Mouse (Mus musculus) erythroblast, adult 5-6 weeks (primary cell): ENCODE results near the gene Wasf2. TPM values are rescaled to one million over a fixed set of nuclear protein-coding genes. Genes with fewer than 3 reads are reported as not detected.
"Not testable (repeated sequence)": the region's sequence is repeated elsewhere in the genome, so short reads cannot be mapped to it uniquely, and the experiment has no call there.

Experiments used
- ATAC-seq: replicated peaks from 2 replicates; pipeline ENCODE4 v1.8.0; 2016; ENCODE audit warnings: moderate number of reproducible peaks, mild to moderate bottlenecking, moderate TSS enrichment, inconsistent platforms; ENCODE audit not compliant: poor library complexity, low FRiP score, severe bottlenecking
- total RNA-seq, 2 experiments: library from RNA; stranded (forward) in 1 of 2; stranded (reverse) in 1 of 2; fragments of 150-400 nt in 1 of 2; fragments of 200-764, 138-1000 nt in 1 of 2; gene quantifications; 2 replicates each; pipeline versions ENCODE4 v1.2.3 to v1.2.4; 2015 to 2017; ENCODE audit warnings: low replicate concordance in 2 of 2

Wasf2 gene
- total RNA-seq, 2 experiments from 2014 or later = 40.3 to 49.6 TPM

GRCm38 (mm10) chr4:133094936-133095733 is 35.2 kb upstream of the Wasf2 start:
- ATAC-seq = peak; percentile 81

- not testable (repeated sequence) for ATAC-seq
Observed at GRCm38 (mm10) chr4:133095734-133096065, 34.6 kb upstream of the Wasf2 start.

- ATAC-seq = not testable (repeated sequence)
Observed at GRCm38 (mm10) chr4:133096671-133097070, 33.6 kb upstream of the Wasf2 start.

- no peak for ATAC-seq
Observed at GRCm38 (mm10) chr4:133101751-133102150, 28.6 kb upstream of the Wasf2 start.

DNA sequence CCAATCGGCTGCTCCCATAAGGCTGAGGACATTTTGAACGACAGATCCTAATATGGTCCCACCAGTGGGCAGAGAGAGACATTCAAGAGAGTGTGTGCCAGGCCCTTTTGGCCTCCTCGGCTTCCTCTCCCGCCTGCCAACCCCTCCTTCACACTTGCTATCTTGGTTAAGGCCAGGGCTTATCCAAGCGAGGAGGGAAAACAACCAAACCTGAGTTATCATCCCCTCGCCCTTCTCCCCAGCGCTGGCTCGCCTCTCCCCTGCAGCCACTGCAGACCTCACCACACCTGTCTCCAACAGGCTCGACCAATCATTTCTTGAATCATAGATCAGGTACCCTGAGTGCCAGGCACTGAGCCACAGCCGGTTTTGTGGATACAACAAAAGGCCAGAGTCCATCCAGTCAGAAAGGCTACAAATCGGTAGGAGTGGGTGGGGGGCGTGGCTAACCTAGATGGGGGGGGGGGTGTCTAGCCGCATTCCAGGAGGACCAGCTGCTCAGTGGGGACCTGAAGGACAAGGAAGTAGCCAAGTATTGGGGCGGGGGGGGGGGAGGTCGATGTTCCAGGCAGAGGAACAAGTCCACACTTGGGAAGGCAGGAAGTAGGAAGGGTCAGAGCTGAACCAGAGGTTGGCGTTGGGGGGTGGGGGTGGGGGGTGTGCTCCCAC is 26.6 kb upstream of the Wasf2 start:
- no peak for ATAC-seq

GRCm38 (mm10) chr4:133104194-133104569 is 26.1 kb upstream of the Wasf2 start:
- no peak for ATAC-seq

GRCm38 (mm10) chr4:133106691-133107090 is 23.6 kb upstream of the Wasf2 start:
- no peak for ATAC-seq

DNA sequence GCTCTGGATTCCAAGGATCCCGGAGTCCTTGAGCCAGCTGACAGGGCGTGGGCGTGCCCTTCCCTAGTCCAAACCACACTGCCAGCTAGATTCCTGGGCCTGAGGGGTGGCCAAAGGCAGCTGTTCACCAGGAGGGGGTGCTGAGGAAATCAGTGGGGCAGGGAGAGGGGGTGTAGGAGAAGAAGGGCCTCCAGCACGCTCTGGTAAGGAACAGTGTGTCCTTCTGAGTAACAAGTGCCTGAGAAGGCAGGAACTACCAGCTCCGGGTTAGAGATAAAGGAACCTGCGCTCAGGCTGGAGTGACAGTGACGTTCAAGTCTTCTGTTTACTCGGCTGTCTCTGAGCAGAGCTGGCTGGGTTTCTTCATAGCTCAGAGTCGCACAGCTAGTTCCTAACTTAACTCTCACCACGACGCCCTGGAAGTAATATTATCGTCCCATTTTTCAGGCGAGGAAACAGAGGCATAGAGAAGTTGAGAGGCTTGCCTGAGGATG is 22.5 kb upstream of the Wasf2 start:
- no peak for ATAC-seq

- no peak for ATAC-seq
Observed at GRCm38 (mm10) chr4:133108481-133109334, 21.6 kb upstream of the Wasf2 start.

DNA sequence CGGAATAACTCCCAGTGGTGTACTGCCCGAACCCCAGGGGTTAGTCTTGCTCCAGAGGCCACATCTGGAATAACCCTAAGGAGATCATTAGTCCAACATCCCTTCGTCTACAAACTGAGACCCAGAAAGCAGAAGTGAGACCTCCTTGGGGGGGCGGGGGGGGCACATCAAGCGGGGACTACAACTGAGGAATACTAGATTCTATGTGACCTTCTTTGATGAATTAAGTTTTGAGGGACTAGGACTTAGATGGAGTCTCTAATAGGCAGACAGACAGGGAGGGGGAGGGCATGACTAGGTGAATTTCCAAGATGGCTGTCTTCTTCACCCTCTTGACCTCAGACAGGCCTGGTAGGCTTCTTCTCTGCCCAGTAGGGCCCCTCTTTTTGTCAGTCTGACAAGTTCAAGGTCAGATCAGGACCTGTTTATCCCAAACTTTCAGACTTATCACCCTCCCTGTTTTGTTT is 20.9 kb upstream of the Wasf2 start:
- ATAC-seq = no peak

DNA sequence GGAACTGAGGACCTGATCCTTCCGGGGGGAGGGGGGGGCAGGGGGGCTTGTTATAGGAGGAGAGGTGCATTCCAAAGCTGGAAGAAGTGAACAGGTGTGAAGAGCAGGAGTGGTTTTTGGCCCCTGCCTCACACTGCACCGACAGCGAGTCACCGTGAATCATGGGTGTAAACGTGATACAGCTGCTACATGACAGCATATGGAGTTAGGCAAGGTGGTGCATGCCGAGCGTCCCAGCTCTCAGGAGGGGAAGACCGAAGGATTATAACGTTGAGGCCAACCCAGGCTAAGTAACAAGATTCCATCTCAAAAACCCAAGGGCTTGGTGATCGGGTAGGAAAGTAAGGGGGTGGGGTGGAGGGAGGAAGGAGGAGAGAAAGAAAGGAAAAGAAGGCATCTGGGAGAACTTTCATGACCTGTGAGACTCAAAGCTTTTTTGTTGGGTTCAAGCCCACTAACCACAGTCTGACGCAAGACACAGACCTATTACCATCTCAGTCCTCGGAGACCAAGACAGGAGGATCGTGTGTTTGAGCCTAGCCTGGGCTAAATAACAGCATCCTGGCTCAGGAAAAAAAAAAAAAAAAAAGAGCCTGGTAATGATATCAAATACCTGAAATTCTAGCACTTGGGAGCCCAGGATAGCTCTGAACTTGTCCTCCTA is 18.0 kb upstream of the Wasf2 start:
- no peak for ATAC-seq

- no peak for ATAC-seq
Observed at GRCm38 (mm10) chr4:133113351-133113882, 16.9 kb upstream of the Wasf2 start.

DNA sequence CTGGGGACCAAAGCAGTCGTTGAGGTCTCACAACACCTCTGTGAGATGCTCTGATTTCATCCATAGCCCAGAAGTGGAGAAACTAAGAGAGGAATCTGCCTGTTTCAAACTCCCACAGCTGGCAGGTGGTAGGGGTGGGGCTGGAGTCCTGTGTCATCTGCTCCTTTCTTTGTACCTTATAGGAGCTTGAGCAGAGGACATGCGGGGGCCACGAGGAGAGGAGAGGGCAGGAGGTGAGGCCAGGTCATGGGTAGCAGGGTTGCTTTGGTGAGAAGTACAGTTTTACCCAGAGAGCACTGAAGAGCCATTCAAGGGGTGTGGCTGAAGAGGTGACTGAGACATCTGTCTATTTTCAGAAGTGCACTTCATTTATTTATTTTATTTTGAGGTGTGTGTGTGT is 15.5 kb upstream of the Wasf2 start:
- no peak for ATAC-seq

GRCm38 (mm10) chr4:133115721-133116429 is 14.4 kb upstream of the Wasf2 start:
- no peak for ATAC-seq

DNA sequence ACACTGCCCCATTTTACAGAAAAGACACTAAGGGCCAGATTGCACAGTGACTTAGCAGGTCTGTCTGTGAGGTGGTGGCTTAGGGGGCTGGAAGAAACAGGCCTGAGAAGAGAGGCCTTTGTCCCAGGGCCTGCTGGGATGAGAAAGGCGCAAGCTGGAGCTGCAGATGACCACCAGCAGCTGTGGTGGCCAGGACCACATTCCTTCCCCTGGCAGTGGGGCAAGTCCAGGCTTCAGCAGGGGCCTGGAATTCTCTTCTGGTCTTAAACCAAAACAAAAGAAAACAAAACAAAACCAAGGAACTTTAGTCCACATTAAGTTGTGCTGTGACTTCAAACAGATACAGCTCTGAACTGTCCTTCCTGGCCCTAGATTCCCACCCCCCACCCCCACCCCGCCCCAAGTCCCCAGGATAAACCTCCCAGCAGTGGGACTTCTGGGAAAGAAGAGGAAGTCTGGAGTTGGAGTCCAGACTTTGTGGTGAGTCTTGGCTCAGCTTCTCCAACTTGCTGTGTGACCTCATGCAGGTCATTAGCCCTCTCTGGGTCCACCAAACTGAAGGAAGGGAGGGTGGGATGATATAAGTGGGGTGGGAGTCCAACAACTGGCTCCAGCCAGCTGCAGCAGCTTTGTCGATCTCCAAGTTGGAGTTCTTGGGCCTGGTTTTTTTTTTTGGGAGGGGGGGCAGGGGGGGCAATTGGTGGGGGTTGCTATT is 13.4 kb upstream of the Wasf2 start:
- no peak for ATAC-seq

- no peak for ATAC-seq
Observed at GRCm38 (mm10) chr4:133117556-133118411, 12.5 kb upstream of the Wasf2 start.

DNA sequence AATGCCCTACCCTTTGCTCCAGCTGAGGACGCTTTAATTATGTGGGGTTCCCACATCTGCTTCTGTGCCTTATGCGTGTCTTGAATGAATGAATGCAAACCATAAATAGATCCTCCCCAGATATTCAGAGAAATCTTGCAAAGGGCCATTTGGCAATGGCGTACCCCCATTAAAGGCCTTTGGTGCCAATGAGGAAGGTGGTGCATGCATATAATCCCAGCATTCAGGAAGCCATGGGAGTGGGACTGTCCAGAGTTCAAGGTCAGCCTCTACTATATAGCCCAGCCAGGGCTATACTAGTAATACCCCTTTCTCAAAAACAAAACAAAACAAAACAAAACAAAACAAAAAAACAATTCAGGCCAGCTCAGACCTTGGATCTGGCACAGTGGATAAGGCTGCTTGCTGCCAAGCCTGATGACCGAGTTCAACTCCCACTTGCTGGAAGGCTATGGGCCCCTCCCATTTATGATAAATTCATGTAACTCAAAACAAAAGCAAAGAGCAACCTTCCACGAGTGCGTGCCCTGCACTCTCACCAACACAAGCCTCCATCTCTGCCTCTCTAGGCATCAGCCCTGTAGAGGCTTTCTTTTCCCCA is 11.4 kb upstream of the Wasf2 start:
- no peak for ATAC-seq
